Mouse (Mus musculus): ENCODE measurements at regions not wholly inside any gene's neighbourhood (a gene's known extent, or its start where the extent isn't known, plus 50 kb on each side); places are given as distances from the start of the nearest gene placed in this dataset.
A peak's percentile ranks its signal among the peaks of the same experiment; 100 is the strongest.

DNA sequence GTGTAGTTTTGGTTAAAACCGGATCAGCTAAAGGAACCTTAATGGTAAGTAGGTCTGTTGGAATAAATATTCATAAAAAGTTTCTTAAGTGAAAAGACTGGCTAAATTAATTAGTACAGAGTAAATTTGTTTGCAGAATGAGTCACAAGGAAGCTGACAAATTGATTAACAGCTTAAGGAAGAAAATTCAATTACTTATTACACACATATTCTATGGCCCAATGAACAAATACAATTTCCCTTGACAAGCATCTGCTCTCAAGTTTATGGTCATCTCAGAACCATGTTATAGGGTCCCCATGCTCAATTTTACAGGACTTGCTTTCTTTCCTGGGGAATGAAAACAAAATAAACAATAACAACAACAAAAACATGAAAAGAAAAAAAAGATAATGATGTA is 231.4 kb upstream of the Frg1 start:
- H3K36me3 ChIP-seq (ENCODE audit: control insufficient read depth, insufficient read depth, low read length, poor library complexity, severe bottlenecking), result no peaks in the 10 kb centered on the region
- H3K27me3 ChIP-seq (ENCODE audit: control insufficient read depth, insufficient read depth, low read length, poor library complexity, severe bottlenecking), result no peaks in the 10 kb centered on the region
- no peak for DNase-seq (ENCODE audit: low read depth, low spot score)

DNA sequence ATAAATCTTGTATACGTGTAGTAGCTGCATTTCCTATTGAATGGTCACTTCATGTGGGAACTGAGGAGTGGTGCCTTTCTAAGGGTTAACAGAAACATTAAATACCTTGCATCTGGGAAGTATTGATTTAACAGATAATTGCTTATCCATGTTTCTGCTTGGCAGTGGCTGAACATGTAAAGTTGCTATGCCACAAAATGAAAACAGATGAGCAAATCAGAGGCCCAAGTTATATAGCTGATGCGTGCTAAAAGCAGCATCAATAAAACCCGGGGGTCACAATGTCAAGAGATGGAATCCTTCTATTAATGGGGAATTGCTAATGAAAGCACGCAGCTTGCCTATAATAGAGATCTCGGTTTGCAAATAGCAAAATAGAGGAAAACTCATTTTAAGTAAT is 227.8 kb upstream of the Frg1 start:
- no peak for DNase-seq (ENCODE audit: low read depth, low spot score)
- Histone ChIP-seq H3K36me3 (ENCODE audit: control insufficient read depth, insufficient read depth, low read length, poor library complexity, severe bottlenecking) (no peaks in the 10 kb centered on the region), H3K27me3 (ENCODE audit: control insufficient read depth, insufficient read depth, low read length, poor library complexity, severe bottlenecking) (no peaks in the 10 kb centered on the region)

DNA sequence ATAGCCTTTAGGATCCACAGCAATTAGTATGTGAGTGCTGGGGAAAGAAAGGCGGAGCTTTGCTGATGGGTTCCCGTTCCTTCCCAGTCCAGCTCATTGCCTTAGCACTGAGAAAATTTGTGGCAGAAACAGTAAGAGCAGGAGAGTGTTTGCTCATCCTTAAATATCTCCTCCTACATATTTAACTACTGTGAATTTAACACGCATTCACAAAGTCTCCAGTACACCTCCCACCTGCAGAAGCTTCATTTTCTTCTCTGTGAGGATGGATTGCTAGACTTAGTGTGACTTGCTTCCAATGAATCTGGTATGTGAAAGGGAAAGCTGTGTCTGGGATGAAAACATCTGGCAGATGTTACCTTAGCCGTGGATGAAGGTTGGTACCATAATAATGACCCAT is 207.0 kb upstream of the Frg1 start:
- DNase-seq (ENCODE audit: low read depth, low spot score), result no peak
- Histone ChIP-seq H3K27me3 (ENCODE audit: control insufficient read depth, insufficient read depth, low read length, poor library complexity, severe bottlenecking) (no peaks in the 10 kb centered on the region), H3K36me3 (ENCODE audit: control insufficient read depth, insufficient read depth, low read length, poor library complexity, severe bottlenecking) (no peaks in the 10 kb centered on the region)

DNA sequence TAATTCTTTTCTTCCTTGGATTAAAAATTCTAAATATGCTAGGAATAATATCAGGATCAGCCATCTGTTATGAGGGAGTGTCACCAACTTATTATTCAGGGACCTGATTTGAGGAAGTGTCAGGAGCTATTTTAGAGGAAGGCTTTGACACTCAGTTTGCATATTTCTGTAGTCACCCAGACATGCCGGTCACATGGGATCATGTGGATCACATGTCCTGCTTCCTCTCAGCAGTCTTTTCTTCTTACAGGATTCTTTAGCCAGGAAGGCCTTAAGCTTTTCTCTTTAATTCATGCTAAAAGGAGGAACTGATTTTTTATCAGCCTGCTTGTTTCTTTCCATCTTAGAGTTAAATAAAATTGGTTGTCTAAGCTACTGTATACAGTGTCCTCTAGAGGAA is 183.4 kb upstream of the Frg1 start:
- Histone ChIP-seq H3K36me3 (ENCODE audit: control insufficient read depth, insufficient read depth, low read length, poor library complexity, severe bottlenecking) (no peaks in the 10 kb centered on the region), H3K27me3 (ENCODE audit: control insufficient read depth, insufficient read depth, low read length, poor library complexity, severe bottlenecking) (no peaks in the 10 kb centered on the region)
- DNase-seq (ENCODE audit: low read depth, low spot score), result no peak

GRCm38 (mm10) chr8:41594446-41594845 is 177.6 kb upstream of the Frg1 start:
- DNase-seq (ENCODE audit: low read depth, low spot score), result no peak
- Histone ChIP-seq H3K27me3 (ENCODE audit: control insufficient read depth, insufficient read depth, low read length, poor library complexity, severe bottlenecking) (no peaks in the 10 kb centered on the region), H3K36me3 (ENCODE audit: control insufficient read depth, insufficient read depth, low read length, poor library complexity, severe bottlenecking) (no peaks in the 10 kb centered on the region)

GRCm38 (mm10) chr8:41593666-41594042 is 176.8 kb upstream of the Frg1 start:
- Histone ChIP-seq H3K36me3 (ENCODE audit: control insufficient read depth, insufficient read depth, low read length, poor library complexity, severe bottlenecking) (no peaks in the 10 kb centered on the region), H3K27me3 (ENCODE audit: control insufficient read depth, insufficient read depth, low read length, poor library complexity, severe bottlenecking) (no peaks in the 10 kb centered on the region)
- DNase-seq (ENCODE audit: low read depth, low spot score), result no peak

- DNase-seq (ENCODE audit: low read depth, low spot score), result no peak
- no peaks in the 10 kb centered on the region for H3K27me3 ChIP-seq (ENCODE audit: control insufficient read depth, insufficient read depth, low read length, poor library complexity, severe bottlenecking)
- no peaks in the 10 kb centered on the region for H3K36me3 ChIP-seq (ENCODE audit: control insufficient read depth, insufficient read depth, low read length, poor library complexity, severe bottlenecking)
Observed at GRCm38 (mm10) chr8:41592741-41593665, 176.1 kb upstream of the Frg1 start.

GRCm38 (mm10) chr8:41592174-41592573 is 175.3 kb upstream of the Frg1 start:
- H3K36me3 ChIP-seq (ENCODE audit: control insufficient read depth, insufficient read depth, low read length, poor library complexity, severe bottlenecking), result no peaks in the 10 kb centered on the region
- DNase-seq (ENCODE audit: low read depth, low spot score), result no peak
- no peaks in the 10 kb centered on the region for H3K27me3 ChIP-seq (ENCODE audit: control insufficient read depth, insufficient read depth, low read length, poor library complexity, severe bottlenecking)

- H3K27me3 ChIP-seq (ENCODE audit: control insufficient read depth, insufficient read depth, low read length, poor library complexity, severe bottlenecking), result no peaks in the 10 kb centered on the region
- no peak for DNase-seq (ENCODE audit: low read depth, low spot score)
- no peaks in the 10 kb centered on the region for H3K36me3 ChIP-seq (ENCODE audit: control insufficient read depth, insufficient read depth, low read length, poor library complexity, severe bottlenecking)
Observed at GRCm38 (mm10) chr8:41588157-41588556, 171.3 kb upstream of the Frg1 start.

DNA sequence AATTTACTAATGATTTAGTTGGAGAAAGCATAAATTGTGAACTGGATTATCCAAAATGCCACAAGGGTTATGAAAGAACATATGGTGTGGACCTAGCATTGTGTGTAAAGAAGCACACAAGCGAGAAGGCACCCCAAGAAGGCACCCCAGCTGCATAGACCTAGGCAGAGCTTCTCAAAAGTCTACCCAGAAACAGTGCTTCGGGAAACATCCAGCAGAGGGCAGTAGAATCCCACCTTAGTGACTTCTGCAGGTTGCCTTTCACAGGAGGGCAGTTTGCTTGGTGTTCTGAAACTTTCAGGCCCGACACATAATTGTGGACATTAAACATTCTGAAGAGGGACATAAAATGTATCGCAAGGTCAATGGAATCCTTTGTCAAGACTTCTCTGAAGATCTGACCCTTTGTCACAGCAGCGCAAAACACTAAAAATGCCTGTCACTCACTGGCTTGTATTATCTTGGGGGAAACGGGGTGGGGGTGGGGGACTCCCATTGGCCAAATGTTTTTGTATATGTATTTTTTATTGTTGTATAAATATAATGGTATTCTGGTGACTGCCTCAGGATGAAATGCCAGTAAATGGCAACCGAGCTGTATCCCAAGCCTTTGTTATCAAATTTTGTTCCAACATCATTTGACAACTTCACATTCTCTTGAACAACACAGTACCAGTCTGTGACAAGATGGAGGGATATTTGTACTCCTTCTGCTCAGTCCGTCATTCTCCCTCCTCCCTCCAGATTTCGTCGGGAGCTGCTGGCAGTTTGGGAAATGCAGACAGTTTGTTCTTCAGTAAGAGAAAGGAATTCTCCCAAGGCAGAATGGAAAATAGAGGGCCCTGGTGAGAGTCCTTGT is 156.4 kb upstream of the Frg1 start:
- Histone ChIP-seq H3K36me3 (ENCODE audit: control insufficient read depth, insufficient read depth, low read length, poor library complexity, severe bottlenecking) (no peaks in the 10 kb centered on the region), H3K27me3 (ENCODE audit: control insufficient read depth, insufficient read depth, low read length, poor library complexity, severe bottlenecking) (no peaks in the 10 kb centered on the region)
- DNase-seq (ENCODE audit: low read depth, low spot score), result peak; percentile 3

DNA sequence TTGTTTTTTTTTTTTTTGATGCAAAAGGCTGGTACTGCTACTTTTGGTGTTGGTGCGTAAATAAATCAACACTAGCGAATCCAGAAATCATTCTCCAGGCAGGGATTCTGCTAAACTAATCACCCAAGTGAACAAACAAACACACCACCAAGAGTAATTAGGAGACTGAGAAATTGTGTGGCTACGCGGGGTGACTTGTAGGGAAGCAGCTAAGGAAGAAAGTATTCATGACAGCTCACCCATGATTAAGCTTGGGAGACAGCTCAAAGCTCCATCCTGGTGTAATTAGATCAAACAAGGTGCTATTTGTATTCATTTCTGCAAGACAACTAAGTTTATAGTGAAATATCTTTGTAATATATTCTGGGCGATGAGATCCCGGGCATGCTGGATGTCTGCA is 153.7 kb upstream of the Frg1 start:
- DNase-seq (ENCODE audit: low read depth, low spot score), result no peak
- Histone ChIP-seq H3K27me3 (ENCODE audit: control insufficient read depth, insufficient read depth, low read length, poor library complexity, severe bottlenecking) (no peaks in the 10 kb centered on the region), H3K36me3 (ENCODE audit: control insufficient read depth, insufficient read depth, low read length, poor library complexity, severe bottlenecking) (no peaks in the 10 kb centered on the region)

DNA sequence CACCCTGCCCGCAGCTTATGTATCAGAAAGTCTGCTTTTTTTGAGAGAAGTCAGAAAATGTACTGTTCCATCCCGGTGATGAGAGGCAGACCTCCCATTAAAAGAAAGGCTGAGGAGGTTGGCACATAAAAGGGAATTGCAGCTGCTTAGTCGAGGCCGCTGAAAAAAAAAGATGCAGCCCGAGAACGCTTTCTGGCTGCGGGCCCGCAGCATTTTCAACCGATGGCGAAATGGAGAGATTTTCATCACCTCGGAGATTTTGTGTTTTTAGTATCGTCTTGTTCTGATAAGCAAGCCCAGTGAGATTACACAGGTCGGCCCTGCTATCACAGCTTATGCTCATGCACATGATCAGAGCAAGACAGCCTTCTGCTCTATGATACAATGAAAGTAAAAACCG is 145.1 kb upstream of the Frg1 start:
- no peaks in the 10 kb centered on the region for H3K36me3 ChIP-seq (ENCODE audit: control insufficient read depth, insufficient read depth, low read length, poor library complexity, severe bottlenecking)
- DNase-seq (ENCODE audit: low read depth, low spot score), result no peak

GRCm38 (mm10) chr8:41556819-41557218 is 139.9 kb upstream of the Frg1 start:
- Histone ChIP-seq H3K36me3 (ENCODE audit: control insufficient read depth, insufficient read depth, low read length, poor library complexity, severe bottlenecking) (no peaks in the 10 kb centered on the region), H3K27me3 (ENCODE audit: control insufficient read depth, insufficient read depth, low read length, poor library complexity, severe bottlenecking) (no peaks in the 10 kb centered on the region)
- no peak for DNase-seq (ENCODE audit: low read depth, low spot score)

More for the DNA sequence above, 145.1 kb upstream of the Frg1 start:
- no peaks in the 10 kb centered on the region for H3K27me3 ChIP-seq (ENCODE audit: control insufficient read depth, insufficient read depth, low read length, poor library complexity, severe bottlenecking)

GRCm38 (mm10) chr8:41552747-41553534 is 136.1 kb upstream of the Frg1 start:
- Histone ChIP-seq H3K27me3 (ENCODE audit: control insufficient read depth, insufficient read depth, low read length, poor library complexity, severe bottlenecking) (no peaks in the 10 kb centered on the region), H3K36me3 (ENCODE audit: control insufficient read depth, insufficient read depth, low read length, poor library complexity, severe bottlenecking) (no peaks in the 10 kb centered on the region)
- DNase-seq (ENCODE audit: low read depth, low spot score), result no peak

Measured in splenic B cell, adult 2 months (primary cell).